ENCODE assay signal across 23 mouse cellular contexts in the genomic region with DNA sequence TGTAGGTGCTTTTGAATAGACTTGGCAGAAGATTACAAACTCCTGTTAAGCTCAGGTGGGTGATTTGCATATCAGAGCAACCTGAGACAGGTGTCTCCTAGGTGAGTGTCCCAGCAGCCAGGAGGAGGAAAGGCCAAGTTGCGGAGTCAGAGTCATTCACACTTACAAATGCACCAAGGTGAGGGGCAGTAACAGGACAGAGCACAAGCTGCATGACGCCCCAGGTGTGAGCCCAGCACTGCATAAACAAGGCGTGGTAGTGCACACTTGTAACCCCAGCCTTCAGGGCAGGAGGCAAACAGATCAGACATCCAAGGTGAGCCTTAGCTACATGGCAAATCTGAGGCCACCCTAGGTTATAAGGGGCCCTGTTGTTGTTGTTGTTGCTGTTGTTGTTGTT. TPM values are rescaled to one million over a fixed set of nuclear protein-coding genes. Genes with fewer than 3 reads are reported as not detected.
"Had no signal": no experiment of that assay in that cellular context is flagged by ENCODE, and none has a peak within 500 bp of the region (broad histone marks: within the 10 kb centered on the region; RNA-seq: fewer than 3 reads in every experiment).

No protein-coding gene starts in this region.

- H3K4me3 ChIP-seq: liver, embryonic 13.5 days; liver, embryonic 15.5 days; lung, embryonic 15.5 days; megakaryocyte, embryonic 14.5 days; midbrain, embryonic 12.5 days; neural tube, embryonic 12.5 days had no signal

- H3K4me1 ChIP-seq: liver, embryonic 15.5 days had no signal

- H3K9ac ChIP-seq: liver, embryonic 13.5 days; liver, embryonic 15.5 days; liver, postnatal 0 days; lung, embryonic 15.5 days; midbrain, embryonic 12.5 days; neural tube, embryonic 12.5 days had no signal

- ATAC-seq: liver, postnatal 0 days; lung, postnatal 0 days had no signal

- H3K36me3 ChIP-seq: liver, embryonic 13.5 days; liver, embryonic 15.5 days; lung, embryonic 15.5 days; midbrain, embryonic 12.5 days; neural tube, embryonic 12.5 days had no signal

- DNase-seq: liver, embryonic 13.5 days; liver, postnatal 0 days; lung, adult 2 months; lung, postnatal 14 days; lung, postnatal 36 days; midbrain, embryonic 14.5 days; right cerebral cortex, postnatal 14 days; thymus, adult 2 months; thymus, postnatal 25 days; thymus, postnatal 4 days had no signal

- H3K27ac ChIP-seq: liver, embryonic 13.5 days; liver, embryonic 15.5 days; lung, embryonic 15.5 days; macrophage; midbrain, embryonic 12.5 days; neural tube, embryonic 12.5 days had no signal

- H3K27me3 ChIP-seq: lung, embryonic 15.5 days had no signal

- H3K4me2 ChIP-seq: liver, embryonic 13.5 days; liver, embryonic 15.5 days; lung, embryonic 15.5 days; midbrain, embryonic 12.5 days; neural tube, embryonic 12.5 days had no signal

- H3K9me3 ChIP-seq: liver, embryonic 13.5 days; liver, embryonic 15.5 days; lung, embryonic 15.5 days; megakaryocyte, embryonic 14.5 days; midbrain, embryonic 12.5 days; neural tube, embryonic 12.5 days had no signal

RNA-seq across cellular contexts. Expression of a gene that starts 40.0 kb away (rescaled TPM):
- total RNA-seq: megakaryocyte progenitor cell, adult 5-6 weeks; midbrain, postnatal 0 days; monocyte, adult 5-6 weeks; neutrophil, adult 5-6 weeks had no signal
- polyA plus RNA-seq: lung, postnatal 0 days; macrophage; midbrain, embryonic 12.5 days; midbrain, embryonic 14.5 days; neural tube, embryonic 14.5 days; stomach, embryonic 14.5 days had no signal

RNA-seq across cellular contexts. Expression of a gene that starts 58.5 kb away (rescaled TPM):
- polyA plus RNA-seq: macrophage had no signal
